Mouse (Mus musculus) kidney, postnatal 36 days (tissue): ENCODE data around the gene Pttg1.

Experiments
- DNase-seq, 2 experiments: peaks; one replicate each; pipeline ENCODE4 v3.0.0; 2021 to 2022; ENCODE audit warnings: mixed read lengths in 2 of 2

Gene Pttg1

DNA sequence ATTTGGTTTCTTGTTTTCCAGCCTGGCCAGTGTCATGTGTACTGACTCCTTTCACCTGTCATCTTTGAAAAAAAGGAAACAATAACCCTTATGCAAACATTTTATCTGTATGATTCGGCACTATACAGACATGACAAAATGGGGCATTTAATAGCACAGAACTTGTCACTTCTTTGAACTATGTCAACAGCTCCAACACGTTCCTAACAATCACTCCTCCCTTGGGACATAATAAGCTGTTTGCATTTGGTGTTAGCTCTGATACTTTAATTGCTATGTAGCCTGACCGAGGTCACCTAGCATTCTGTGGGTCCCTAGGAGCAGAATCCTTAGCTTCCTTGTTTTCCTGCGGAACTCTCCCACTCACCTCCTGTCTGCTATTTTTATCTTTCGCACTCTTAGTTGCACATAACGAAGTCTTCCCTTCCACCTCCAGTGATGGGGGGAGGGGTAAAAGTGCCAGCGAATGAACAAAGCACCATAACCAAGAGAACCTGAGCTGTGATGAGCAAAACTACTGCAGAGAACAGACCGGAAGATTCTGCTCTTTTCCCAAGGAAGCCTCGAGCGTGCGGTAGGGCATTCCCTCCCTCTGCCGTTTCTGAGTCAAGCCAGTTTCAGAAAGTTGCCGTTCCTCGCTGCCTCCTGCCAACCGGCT lies 21.8 kb downstream of the Pttg1 start:
- no peak for DNase-seq

- DNase-seq: no peak
These were observed 25.9 kb downstream of the Pttg1 start for GRCm38 (mm10) chr11:43400131-43400530.

DNA sequence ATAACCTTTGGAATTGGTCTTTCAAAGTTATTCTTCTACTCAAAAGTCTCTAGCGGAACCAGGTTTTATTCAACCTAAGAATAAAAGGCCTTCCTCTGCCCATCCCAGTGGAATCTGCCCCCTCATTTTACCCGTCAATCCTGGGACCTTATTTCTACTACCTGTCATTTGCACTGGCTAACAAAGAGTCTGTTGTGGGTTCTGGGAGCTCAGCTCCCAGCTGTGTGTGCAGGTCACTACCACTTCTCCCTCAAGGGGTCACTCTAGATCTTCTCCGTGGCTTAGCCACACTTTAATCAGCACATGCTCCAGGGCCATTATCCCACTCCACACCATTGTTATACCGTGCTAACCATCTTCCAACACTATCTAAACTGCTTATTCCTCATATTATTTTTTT lies 26.8 kb downstream of the Pttg1 start:
- peak; percentile 46 to 64 for DNase-seq

DNA sequence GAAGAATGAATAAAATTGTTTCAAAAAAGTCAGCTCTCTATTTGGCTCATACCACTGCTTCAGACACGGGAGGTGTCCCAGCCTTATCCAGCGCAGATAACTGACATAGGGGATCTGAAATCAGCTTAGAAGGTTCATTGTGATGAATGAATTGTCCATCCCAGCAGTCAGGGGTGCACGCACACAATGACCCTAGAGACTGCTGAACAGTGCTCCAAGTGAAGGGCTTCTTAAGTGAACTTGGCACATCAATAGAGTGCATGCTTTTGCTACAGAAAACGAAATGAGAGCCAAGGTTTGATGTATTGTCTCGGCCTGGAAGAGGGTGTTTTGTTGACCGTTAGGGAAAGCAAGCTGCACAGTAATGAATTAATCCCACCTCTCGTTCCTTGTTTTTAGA lies 29.4 kb downstream of the Pttg1 start:
- no peak for DNase-seq

- no peak for DNase-seq
These were observed 29.8 kb downstream of the Pttg1 start for GRCm38 (mm10) chr11:43396246-43396645.

- peak; percentile 29 to 64 for DNase-seq
These were observed 30.7 kb downstream of the Pttg1 start for GRCm38 (mm10) chr11:43395073-43395948.

GRCm38 (mm10) chr11:43393325-43393724 lies 32.7 kb downstream of the Pttg1 start:
- DNase-seq: no peak

DNA sequence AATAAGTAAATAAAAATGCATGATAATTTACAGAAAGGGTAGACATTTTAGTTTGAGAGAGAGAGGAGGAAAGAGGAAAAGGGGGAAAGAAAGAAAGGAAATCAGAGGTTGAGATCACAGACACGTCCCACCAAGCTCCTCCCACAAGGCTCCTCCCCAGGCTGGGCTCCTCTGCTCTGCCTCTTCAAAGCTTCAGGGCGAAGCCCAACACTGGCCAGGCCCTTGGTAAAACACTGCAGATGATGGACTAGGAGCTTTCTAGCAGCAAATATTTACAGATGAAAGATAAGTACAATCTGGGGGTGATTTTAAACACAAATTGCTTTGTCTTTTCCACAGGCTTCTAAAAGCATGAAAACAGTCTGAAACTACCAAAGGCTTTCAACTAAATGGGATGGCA lies 33.3 kb downstream of the Pttg1 start:
- DNase-seq: no peak

GRCm38 (mm10) chr11:43389118-43389517 lies 36.9 kb downstream of the Pttg1 start:
- DNase-seq: no peak

DNA sequence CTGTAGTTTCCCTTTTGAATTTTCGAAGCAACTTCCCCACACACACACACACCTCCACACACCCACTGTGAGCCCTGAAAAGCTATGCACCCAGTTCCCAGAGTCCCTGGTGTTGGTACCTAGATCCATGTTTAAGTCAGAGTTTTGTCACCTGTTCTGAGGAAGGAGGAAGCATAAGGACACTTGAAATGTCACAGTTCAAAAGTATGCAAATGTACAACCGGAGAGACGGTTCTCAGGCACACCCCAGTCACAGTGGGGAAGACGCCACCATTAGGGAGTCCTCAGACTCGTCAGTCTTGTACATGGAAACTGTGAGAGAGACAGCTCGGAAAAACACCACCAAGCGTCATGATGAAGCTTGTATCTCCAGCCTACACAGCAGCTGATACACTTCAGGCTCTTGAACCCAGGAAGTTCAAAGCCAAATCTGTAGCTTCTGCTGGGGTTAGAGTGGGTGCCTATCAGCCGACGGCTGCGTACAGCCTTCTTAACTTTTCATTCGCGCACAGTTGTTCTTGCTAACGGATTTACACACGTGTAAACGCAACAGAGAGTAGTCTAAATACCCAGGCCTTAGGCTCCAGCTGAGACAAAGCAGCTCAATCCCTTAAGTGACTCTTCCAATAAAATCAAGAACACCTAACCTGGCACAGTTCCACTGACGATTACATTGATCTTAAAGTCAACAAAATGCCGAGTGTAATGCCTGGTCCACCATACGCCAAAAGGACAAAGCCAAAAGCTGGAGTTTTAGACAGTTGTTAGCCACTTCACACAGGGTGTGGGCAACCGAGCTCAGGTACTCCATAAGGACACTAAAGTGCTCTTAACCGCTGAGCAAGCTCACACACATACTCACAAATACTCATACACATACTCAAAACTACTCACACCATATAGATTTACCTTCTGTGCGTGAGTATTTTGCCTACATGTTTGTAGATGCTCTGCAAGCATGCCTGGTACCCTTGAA lies 37.6 kb downstream of the Pttg1 start:
- no peak for DNase-seq

GRCm38 (mm10) chr11:43387004-43387880 lies 38.8 kb downstream of the Pttg1 start:
- no peak for DNase-seq

DNA sequence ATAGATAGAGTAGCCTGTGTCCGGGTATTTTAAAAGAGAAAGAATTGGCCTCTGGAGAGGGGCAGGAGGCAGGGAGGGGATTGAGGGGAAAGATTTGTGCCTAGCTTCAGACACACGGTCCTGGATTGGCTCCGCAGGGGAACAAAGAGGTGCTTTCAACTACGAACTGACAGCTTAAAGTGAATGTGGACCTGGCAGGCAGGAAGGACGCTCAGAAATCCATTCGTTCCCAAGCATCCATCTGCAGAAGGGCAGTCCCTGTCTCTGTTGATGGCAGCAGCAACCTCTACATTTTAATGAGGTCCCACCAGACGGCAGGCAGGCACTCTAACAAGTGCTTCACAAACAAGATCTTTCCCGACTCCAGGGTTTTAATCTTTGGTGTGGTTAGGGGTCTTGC lies 40.3 kb downstream of the Pttg1 start:
- DNase-seq: peak in 1 of 2 experiments; percentile 14

GRCm38 (mm10) chr11:43385055-43385649 lies 40.9 kb downstream of the Pttg1 start:
- peak; percentile 54 to 69 for DNase-seq

DNA sequence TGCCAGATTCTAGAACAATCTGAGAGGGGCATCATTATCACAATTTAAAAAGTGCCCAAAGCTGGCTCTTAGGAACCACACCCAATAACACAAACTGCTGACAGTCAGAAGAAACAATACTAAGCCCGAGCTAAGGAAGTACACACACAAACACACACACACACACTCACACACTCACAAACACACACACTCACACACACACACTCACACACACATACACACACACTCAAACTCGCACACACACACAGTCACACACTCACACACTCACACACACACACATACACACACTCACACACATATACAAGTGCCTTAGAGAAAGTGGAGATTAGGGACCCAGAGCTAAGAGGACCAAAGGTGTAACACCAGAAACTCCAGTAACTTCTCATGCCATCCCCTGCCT lies 42.5 kb downstream of the Pttg1 start:
- DNase-seq: no peak

DNA sequence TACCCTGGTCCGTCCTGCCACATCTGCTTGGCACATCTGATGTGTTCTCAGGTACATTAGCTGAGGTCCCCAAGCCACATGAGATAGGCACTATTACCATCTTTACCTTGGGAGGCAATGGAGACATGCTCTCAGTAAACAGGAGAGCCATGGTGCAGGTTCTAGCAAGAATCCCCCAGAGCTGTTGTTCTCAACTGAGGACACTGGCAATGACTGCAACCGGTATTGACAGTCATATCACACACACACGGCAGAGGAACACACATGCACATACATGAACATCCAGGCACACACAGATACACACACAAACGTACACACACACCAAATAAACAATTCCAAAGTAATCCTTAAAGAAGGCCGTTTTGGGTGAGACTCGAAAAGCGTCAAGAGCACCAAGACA lies 45.1 kb downstream of the Pttg1 start:
- DNase-seq: no peak

- DNase-seq: no peak
These were observed 46.1 kb downstream of the Pttg1 start for GRCm38 (mm10) chr11:43379911-43380485.

- no peak for DNase-seq
These were observed 46.6 kb downstream of the Pttg1 start for GRCm38 (mm10) chr11:43379488-43379887.

DNA sequence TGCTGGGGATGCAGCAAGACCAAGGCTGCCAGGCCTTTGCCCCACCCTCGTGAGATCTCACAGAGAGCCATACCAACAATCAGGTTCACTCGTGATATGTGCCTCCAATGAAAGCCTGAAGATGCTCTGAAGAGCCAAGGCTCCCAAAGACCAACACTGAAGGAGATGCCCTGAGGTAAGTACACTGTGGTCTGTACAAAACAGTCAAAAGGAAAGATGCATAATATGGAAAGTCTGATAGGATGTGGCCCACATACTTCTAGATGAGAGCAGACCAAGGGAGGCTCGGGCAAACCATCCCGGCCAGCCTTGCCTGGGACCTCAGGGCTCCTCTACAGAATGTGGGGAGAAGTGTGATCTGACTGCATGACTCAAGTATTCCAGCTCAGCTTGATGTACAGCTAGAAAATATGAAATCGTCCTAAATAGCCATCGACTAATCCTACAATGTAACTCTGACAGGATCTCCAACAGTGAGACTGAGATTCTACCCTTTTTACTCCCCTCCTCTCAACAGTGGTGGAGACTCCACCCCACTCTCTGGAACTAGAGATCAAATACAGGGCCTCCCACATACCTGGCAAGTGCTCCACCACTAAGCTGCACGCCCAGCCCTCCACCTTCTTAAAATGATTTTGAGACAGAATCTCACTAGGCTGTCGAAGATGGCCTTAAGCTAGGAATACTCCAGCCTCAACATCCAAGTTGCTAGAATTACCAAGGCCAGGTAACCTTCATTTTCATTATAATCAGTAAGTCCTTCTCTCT lies 48.8 kb downstream of the Pttg1 start:
- no peak for DNase-seq

DNA sequence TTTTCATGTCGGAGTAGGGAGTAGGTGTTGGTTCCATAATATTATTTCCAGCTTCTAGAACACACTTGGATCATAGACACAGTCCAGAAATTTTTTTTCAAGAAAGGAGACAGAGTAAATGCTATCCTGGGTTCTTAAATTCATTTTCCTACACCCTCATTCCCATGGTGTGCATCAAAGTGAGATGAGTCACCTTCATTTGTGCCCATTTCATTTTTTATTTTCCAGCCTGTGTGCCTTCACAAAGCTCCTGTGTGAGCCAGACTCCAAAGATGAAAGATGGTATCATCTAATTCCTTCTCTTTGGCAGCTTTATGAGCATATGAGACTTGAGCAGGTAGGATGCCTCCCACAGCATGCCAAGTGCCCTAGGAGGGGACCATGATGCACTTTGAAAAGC lies 49.5 kb downstream of the Pttg1 start:
- DNase-seq: no peak

DNA sequence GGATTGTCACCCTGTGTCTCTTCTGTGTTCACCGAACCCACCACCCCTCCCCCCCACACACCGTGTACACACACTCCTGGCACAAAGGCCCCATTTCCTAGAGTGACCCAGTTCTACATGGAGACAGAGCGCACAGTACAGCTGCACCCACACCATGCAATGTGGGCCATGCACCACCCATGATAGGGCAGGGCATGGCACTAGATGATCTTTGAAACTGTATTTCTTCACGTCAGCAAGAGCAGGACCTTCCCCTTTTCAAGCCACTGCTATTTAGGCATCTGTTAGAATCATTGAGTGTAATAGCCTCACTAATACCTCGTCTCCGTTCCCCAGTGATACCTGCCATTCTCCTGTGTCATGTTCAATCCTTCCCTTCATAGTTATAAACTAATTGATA lies 51.1 kb downstream of the Pttg1 start:
- DNase-seq: no peak
